Mouse (Mus musculus) lung, postnatal 0 days (tissue): ENCODE measurements around the gene Slc35f3. TPM values are rescaled to one million over a fixed set of nuclear protein-coding genes. Genes with fewer than 3 reads are reported as not detected.
A peak's percentile ranks its signal among the peaks of the same experiment; 100 is the strongest.

Experiments
- ATAC-seq: fragments of 200-750 bp; cut with Nextera tagmentation; 2 replicates; pipeline ENCODE4 v1.8.0; 2017; ENCODE audit warnings: moderate library complexity
- DNase-seq: peaks from one replicate; pipeline ENCODE4 v3.0.0-alpha.2; 2016; ENCODE audit warnings: low spot score
- H3K27ac ChIP-seq: fragments of 300-500 bp; sonication (generic); 2 replicates; pipeline ENCODE4 v1.5.1; 2014; ENCODE audit warnings: antibody characterized with exemption, mild to moderate bottlenecking, low read length, mixed read lengths
- H3K27me3 ChIP-seq: fragments of 300-500 bp; sonication (generic); replicated peaks from 2 replicates; pipeline ENCODE4 v1.6.1; 2014; ENCODE audit warnings: low read length, mixed read lengths; ENCODE audit not compliant: insufficient read depth
- H3K36me3 ChIP-seq: fragments of 300-500 bp; sonication (generic); 2 replicates; pipeline ENCODE4 v1.6.1; 2014; ENCODE audit warnings: low read length, mixed read lengths; ENCODE audit not compliant: insufficient read depth
- H3K4me1 ChIP-seq: fragments of 300-500 bp; sonication (generic); 2 replicates; pipeline ENCODE4 v1.6.1; 2014; ENCODE audit warnings: antibody characterized with exemption, low read depth, low read length, mixed read lengths; ENCODE audit not compliant: insufficient read depth
- H3K4me2 ChIP-seq: fragments of 300-500 bp; sonication (generic); replicated peaks from 2 replicates; pipeline ENCODE4 v1.6.1; 2014; ENCODE audit warnings: low read depth, mild to moderate bottlenecking, low read length, moderate library complexity, mixed read lengths
- H3K4me3 ChIP-seq: fragments of 300-500 bp; sonication (generic); 2 replicates; pipeline ENCODE4 v1.5.1; 2014; ENCODE audit warnings: low read depth, low read length
- H3K9ac ChIP-seq: fragments of 300-500 bp; sonication (generic); replicated peaks from 2 replicates; pipeline ENCODE4 v1.6.1; 2014; ENCODE audit warnings: low read depth, mild to moderate bottlenecking
- H3K9me3 ChIP-seq: fragments of 300-500 bp; sonication (generic); 2 replicates; pipeline ENCODE4 v1.6.1; 2016; ENCODE audit warnings: low read length, mixed read lengths
- CTCF ChIP-seq: IDR thresholded peaks from 2 replicates; pipeline ENCODE4 v1.5.1; 2016; ENCODE audit warnings: antibody characterized with exemption, mild to moderate bottlenecking
- EP300 ChIP-seq: IDR thresholded peaks from 2 replicates; pipeline ENCODE4 v1.6.1; 2016; ENCODE audit warnings: antibody characterized with exemption, mild to moderate bottlenecking, control low read depth
- whole genome bisulfite sequencing: fragments of 180-500 bp; shearing (Covaris S2); extraction: QIAGEN DNeasy Blood & Tissue Kit; methylation state at CpG from one replicate; pipeline ENCODE4 v1.1.7; 2014; 5-methylcytosine and 5-hydroxymethylcytosine counted together
- polyA plus RNA-seq: library from polyadenylated mRNA; unstranded; fragments of >200 nt; fragmentation: Nextera tagmentation; extraction: Ambion mirVana; gene quantifications from 2 replicates; pipeline ENCODE4 v1.2.1, GENCODE M21; 2015

The Slc35f3 gene
- polyA plus RNA-seq, 1 experiment from 2014 or later: 0.38 TPM

DNA sequence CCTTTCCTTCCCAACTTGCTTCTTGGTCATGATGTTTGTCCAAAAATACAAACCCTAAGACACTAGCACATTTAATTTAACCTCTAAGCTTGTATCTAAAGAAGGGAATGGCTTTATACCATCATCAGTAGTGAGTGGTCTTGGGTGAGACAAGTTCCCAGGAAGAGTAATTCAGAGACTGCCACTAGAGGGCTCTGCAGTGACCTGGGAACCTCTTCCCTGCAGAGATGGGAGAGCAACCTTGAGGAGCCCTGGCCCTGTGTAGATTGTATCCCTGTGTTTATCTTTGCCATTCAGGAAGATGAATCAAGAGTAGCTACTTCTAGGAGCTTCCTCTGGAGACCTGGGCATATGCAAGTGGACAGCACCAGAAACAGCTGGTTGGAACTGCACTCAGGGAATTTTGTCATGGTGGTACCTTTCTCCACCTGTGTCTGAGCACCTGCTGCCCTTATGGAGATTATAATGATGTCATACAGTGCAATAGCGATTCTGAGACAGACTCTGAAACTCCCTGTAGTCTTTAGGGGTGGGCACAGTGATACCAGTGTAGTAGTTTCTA, 993 bp upstream of the Slc35f3 start:
- no peak overlapping the region for H3K4me3 ChIP-seq
- 18% methylated on average over 1 of the region's 1 CpGs for WGBS
- H3K9ac ChIP-seq: no peak overlapping the region
- H3K27ac ChIP-seq: no peak overlapping the region
- no peaks in the 10 kb centered on the region for H3K4me1 ChIP-seq
- peaks cover 8% of the 10 kb centered on the region; the same call in 1 of the 2 replicates for H3K27me3 ChIP-seq
- no peaks in the 10 kb centered on the region for H3K9me3 ChIP-seq
- DNase-seq: peak; percentile 66
- no peak overlapping the region for H3K4me2 ChIP-seq
- TF ChIP-seq CTCF: peak; percentile 73
- no peak for TF ChIP-seq EP300
- ATAC-seq: no peak
- H3K36me3 ChIP-seq: no peaks in the 10 kb centered on the region

DNA sequence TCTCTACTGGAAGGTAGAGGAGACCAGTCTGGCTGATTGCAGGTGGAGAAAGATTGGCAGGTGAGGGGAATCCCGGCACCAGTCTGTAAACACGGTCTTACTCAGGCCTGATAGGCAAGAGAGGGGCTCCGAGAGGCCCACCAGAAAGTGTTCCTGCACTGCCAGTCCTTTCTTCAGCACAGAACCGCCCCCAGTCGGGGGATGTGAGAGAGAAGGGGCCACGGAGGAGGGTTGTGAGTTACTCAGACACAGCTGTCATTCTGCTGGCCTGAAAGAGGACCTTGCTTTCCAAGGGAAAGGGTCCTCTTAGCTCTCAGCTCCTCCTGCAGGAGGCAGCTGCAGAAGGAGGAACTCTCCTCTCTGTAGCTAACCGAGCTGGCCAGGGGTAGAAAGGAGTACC, 975 bp downstream of the Slc35f3 start:
- no peak for ATAC-seq
- H3K9ac ChIP-seq: no peak overlapping the region
- no peak overlapping the region for H3K27ac ChIP-seq
- H3K4me1 ChIP-seq: no peaks in the 10 kb centered on the region
- H3K9me3 ChIP-seq: no peaks in the 10 kb centered on the region
- WGBS: 14% methylated on average over 7 of the region's 7 CpGs
- H3K4me2 ChIP-seq: no peak overlapping the region
- no peak overlapping the region for H3K4me3 ChIP-seq
- no peak for TF ChIP-seq EP300
- TF ChIP-seq CTCF: no peak
- peaks cover 8% of the 10 kb centered on the region; the same call in 1 of the 2 replicates for H3K27me3 ChIP-seq
- DNase-seq: no peak
- no peaks in the 10 kb centered on the region for H3K36me3 ChIP-seq

DNA sequence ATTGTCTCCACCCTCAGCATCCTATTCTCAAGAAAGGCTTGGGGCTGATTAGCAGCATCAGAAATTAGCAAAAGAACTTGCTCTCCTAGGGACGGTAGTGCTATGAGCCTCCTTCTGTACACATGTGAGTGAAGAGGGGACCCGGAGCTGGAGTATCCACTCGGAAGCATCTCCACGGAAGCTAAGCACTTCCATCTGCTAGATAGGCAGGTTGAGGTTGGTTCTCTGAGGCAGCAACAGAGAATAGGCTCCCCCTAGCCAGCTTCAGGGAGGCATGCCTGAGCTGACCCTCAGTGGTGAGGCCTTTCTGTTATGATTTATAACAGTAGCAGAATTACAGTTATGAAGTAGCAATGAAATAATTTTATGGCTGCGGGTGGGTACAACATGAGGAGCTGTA, 2.0 kb downstream of the Slc35f3 start:
- Histone ChIP-seq H3K4me1 (no peaks in the 10 kb centered on the region), H3K4me3 (no peak overlapping the region), H3K27ac (no peak overlapping the region), H3K27me3 (peaks cover 8% of the 10 kb centered on the region; the same call in 1 of the 2 replicates), H3K9ac (no peak overlapping the region), H3K9me3 (no peaks in the 10 kb centered on the region), H3K36me3 (no peaks in the 10 kb centered on the region), H3K4me2 (no peak overlapping the region)
- 67% methylated on average over 5 of the region's 5 CpGs for whole genome bisulfite sequencing
- TF ChIP-seq CTCF (no peak), EP300 (no peak)
- ATAC-seq (no peak), DNase-seq (no peak)

DNA sequence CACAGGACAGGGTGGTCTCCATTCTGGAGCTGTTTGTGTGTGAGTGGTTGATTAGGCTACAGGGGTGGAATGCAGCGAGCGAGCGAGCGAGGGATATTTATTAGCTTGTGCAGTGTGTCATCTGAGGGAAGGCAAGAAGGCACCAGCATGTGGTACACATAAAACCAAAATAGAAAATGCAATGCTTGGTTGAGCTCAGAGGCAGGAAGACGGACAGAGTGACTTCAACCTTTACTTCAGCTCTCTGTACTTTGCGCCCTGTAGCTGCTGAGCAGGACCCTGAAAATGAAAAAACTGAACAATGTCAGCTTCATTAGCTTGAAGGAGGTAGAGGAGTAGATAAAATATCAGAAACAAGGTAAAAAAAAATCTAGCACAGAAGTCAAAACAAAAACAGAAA, 3.2 kb downstream of the Slc35f3 start:
- no peaks in the 10 kb centered on the region for H3K9me3 ChIP-seq
- DNase-seq (no peak), ATAC-seq (no peak)
- no peak for TF ChIP-seq EP300
- no peak for TF ChIP-seq CTCF
- no peaks in the 10 kb centered on the region for H3K4me1 ChIP-seq
- no peaks in the 10 kb centered on the region for H3K36me3 ChIP-seq
- no peak overlapping the region for H3K27ac ChIP-seq
- 83% methylated on average over 6 of the region's 6 CpGs for WGBS
- H3K27me3 ChIP-seq: peaks cover 8% of the 10 kb centered on the region; the same call in 1 of the 2 replicates
- no peak overlapping the region for H3K9ac ChIP-seq
- H3K4me3 ChIP-seq: no peak overlapping the region
- no peak overlapping the region for H3K4me2 ChIP-seq

DNA sequence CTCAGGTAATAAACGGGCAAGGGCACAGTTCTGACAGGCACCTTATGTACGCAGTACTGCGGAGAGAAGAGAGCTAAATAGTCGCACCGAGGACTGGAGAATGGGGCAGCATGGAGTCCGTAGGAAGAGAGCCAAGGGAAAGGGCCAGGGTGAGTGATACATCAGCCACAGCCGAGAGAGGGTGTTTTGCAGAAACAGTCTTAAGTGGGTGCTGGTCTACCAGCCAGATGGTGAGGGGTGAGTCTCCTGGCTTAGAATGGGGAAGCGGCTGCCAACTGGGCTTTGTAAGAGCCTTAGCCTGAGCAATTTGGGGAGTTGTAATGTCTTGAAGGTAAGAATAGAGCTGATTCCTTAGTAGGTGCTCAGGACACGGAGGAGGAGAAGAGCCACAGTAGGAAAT, 8.8 kb downstream of the Slc35f3 start:
- no peak for DNase-seq
- 81% methylated on average over 9 of the region's 9 CpGs for WGBS
- no peak overlapping the region for H3K27ac ChIP-seq
- no peaks in the 10 kb centered on the region for H3K36me3 ChIP-seq
- ATAC-seq: no peak
- no peaks in the 10 kb centered on the region for H3K27me3 ChIP-seq
- H3K4me1 ChIP-seq: no peaks in the 10 kb centered on the region; the same call in 1 of the 2 replicates
- no peak overlapping the region for H3K4me3 ChIP-seq
- TF ChIP-seq EP300 (no peak), CTCF (no peak)
- no peak overlapping the region for H3K4me2 ChIP-seq
- no peak overlapping the region for H3K9ac ChIP-seq
- no peaks in the 10 kb centered on the region for H3K9me3 ChIP-seq

DNA sequence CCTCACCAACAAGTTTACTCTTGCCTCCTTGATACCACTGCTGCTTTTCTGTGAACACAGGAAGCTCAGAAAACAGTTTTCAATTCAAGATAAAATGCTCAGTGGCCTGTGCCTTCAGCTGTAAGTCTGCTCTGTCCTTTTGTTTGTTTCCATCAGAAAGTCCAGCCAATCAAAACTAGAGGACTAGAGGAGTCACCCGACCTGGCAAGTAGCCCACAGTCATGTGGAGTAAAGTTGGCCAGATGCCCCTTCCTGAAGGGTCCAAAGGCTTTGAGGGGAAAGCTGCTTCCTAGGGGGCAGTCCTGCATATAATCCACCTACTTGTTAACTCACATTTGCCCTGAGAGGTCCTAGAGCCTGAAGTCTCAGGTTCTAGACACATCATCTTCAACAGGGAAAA, 10.7 kb downstream of the Slc35f3 start:
- Histone ChIP-seq H3K4me1 (no peaks in the 10 kb centered on the region; the same call in 1 of the 2 replicates), H3K9me3 (no peaks in the 10 kb centered on the region), H3K4me2 (no peak overlapping the region), H3K4me3 (no peak overlapping the region), H3K27ac (no peak overlapping the region), H3K27me3 (no peaks in the 10 kb centered on the region), H3K36me3 (no peaks in the 10 kb centered on the region), H3K9ac (no peak overlapping the region)
- DNase-seq (peak; percentile 63), ATAC-seq (peak; percentile 47; the same call in 1 of the 2 replicates)
- TF ChIP-seq EP300: no peak
- TF ChIP-seq CTCF: no peak
- 10% methylated on average over 1 of the region's 1 CpGs for WGBS

DNA sequence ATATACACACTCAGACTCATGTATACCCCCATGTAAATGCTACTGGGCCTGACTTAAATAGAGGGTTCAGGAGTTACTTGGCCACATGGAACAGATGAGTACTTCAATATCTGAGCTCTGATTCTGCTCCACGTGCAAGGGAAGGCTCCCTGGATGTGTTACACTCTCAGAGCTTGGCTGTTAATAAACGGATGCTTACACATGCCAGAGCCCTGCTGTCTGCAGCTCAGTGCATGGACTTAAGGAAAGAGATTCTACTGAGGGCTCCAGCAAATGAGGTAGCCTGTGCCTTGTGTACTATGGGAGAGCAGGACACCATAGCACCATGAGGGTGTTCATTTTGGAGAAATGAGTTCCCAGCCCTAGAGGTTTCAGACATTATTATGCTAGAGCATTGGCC, 26.6 kb downstream of the Slc35f3 start:
- Histone ChIP-seq H3K4me2 (no peak overlapping the region), H3K36me3 (no peaks in the 10 kb centered on the region), H3K27ac (no peak overlapping the region), H3K27me3 (no peaks in the 10 kb centered on the region), H3K9me3 (no peaks in the 10 kb centered on the region), H3K4me1 (no peaks in the 10 kb centered on the region), H3K9ac (no peak overlapping the region), H3K4me3 (no peak overlapping the region)
- TF ChIP-seq EP300 (no peak), CTCF (no peak)
- WGBS: 52% methylated on average over 2 of the region's 2 CpGs
- ATAC-seq (no peak), DNase-seq (no peak)
